Mouse (Mus musculus): ENCODE results near the gene Rad51b. TPM values are rescaled to one million over a fixed set of nuclear protein-coding genes. Genes with fewer than 3 reads are reported as not detected.

Rad51b gene
- total RNA-seq, 4 experiments from 2014 or later = 0.17 to 0.24 (median 0.21) TPM

- DNase-seq (ENCODE audit: low spot score in 2 of 2) = no peak
Measured at GRCm38 (mm10) chr12:79725711-79726110, 428.6 kb downstream of the Rad51b start.

DNA sequence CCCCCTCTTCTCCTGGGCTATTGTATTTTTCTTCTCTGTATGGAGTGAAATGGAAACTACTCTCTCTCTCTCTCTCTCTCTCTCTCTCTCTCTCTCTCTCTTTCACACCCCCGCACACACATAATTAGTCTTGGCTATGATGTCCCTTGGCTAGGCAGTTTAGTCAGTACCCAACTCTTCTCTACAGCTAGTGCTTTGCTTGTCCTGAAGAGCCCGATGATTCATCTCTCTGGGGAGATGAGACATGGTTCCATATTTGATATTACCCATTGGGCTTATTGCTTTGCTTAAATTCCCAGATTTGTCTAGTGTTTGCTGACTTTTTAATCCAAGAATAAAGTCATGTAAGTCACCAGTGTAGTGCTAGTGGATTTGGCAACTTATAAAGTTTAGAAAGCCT is 429.0 kb downstream of the Rad51b start:
- DNase-seq (ENCODE audit: low spot score in 2 of 2) = no peak

DNA sequence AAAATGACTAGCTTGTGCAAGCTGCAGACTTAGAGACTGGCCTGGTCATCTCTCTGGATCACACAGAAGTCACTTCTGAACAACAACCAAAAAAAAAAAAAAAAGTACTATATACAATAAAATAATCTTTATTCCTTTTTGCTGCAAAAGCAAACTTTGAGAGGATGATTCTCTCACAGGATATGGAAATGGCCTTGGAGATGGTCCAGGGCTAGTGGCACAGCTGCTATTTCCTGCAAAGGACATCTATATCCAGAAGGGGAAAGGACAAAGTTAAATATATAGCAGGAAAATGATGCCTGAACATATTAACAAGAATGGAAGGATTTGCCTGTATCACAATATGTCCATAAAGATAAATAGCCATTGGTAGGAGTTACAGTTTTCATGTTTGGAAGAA is 429.9 kb downstream of the Rad51b start:
- DNase-seq (ENCODE audit: low spot score in 2 of 2) = no peak

- DNase-seq (ENCODE audit: low spot score in 2 of 2) = no peak
Measured at GRCm38 (mm10) chr12:79729926-79730506, 432.9 kb downstream of the Rad51b start.

DNA sequence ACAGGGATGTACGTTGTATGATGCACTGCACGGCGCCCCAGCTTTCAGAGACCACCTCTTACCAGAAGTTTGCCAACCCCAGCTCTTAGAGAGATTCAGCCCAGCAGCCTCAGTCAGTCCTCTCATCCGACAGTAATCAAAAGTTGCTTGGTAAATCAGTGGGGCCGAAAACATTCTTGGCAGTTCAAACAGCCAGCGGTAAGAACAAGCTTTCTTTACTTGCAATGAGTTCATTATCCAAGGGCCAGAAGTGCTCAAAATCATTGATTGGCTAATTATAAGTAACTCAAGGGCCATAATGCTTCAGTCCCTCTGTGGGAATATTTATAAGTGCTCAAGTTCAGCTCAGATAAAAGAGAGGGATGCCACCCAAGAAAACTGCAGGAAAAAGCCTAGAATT is 434.8 kb downstream of the Rad51b start:
- DNase-seq (ENCODE audit: low spot score in 2 of 2) = no peak

GRCm38 (mm10) chr12:79732355-79733115 is 435.5 kb downstream of the Rad51b start:
- no peak for DNase-seq (ENCODE audit: low spot score in 2 of 2)

DNA sequence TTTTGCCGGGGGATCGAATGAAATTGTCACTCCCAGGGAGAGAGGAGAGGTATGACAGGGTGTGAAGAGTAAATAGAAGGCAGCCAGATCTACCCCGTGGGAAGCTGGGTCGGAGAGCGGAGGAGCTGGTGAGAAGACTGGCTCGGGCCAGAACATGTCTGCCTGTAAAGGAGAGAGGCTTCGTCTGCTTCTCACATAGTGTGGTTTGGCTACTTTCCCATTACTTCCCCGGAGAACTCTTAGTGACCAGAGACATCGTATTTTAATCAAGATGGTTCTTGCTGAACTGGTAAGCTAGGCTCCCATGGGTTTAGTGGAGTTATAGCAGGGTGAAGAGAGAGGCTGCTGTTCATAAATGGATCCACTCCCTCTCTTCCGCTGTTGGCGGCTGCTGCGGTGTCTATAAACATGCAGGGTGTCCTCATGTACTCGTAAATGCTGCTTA is 438.3 kb downstream of the Rad51b start:
- no peak for DNase-seq (ENCODE audit: low spot score in 2 of 2)

DNA sequence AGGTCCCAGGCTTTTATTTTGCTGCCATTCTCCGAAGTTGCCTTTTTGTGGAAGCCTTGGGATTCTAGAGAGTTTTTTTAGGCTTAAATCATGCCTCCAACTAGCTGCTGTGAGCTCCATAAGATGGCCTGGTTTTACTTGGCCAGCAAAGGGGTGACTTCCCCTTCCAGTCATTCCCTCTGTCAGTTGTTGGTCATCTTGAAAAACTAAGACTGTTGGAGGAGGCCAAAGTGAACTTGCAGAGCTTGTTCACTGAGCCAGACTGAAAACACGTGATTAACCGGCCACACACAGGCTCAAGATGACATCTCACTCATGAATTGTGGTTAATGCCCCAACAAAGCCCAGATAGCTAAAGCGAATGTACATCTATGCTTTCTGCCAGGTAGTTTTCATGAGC is 438.8 kb downstream of the Rad51b start:
- no peak for DNase-seq (ENCODE audit: low spot score in 2 of 2)

DNA sequence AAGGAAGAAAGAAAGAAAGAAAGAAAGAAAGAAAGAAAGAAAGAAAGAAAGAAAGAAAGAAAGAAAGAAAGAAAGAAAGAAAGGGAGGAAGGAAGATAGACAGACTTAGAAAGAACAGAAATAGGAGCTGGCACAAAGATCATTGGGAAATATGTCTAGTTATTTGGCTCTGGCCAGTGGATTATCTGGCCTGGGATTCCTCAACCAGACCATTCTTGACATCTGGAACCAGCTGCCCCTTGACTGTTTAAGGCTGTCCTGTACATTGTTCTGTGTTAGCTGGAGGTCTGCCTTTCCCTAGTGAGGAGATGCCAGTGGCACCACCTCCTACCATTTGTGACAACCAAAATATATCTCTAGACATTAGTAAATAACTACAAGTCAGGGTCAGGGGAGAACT is 441.6 kb downstream of the Rad51b start:
- DNase-seq (ENCODE audit: low spot score in 2 of 2) = no peak

DNA sequence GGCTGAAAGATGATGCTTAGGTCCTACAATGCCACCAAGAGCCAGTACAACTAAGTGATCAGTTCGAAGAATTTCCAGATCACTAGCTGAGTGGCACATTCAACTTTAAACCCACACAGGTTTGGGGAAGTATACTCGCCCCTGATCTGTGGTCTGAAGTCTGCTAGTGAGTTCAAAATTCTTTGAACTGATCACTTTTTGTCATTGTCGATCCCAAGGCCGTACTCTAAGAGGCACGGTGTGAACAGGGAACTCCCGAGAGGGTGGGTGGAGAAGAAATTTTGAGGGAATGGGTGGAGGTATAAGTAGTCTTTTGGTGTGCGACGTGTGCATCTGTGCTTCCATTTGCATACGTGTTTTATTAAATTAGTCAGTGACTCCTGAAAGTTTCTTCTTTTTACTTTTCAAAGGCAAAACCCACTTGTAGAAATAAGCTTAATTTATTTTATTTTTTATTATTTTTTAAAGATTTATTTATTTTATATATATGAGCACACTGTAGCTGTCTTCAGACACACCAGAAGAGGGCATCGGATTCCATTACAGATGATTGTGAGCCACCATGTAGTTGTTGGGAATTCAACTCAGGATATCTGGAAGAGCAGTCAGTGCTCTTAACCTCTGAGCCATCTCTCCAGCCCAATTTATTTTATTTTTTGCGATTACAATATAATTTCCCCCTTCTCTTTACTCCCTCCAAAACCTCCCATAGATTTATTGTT is 443.0 kb downstream of the Rad51b start:
- no peak for DNase-seq (ENCODE audit: low spot score in 2 of 2)

DNA sequence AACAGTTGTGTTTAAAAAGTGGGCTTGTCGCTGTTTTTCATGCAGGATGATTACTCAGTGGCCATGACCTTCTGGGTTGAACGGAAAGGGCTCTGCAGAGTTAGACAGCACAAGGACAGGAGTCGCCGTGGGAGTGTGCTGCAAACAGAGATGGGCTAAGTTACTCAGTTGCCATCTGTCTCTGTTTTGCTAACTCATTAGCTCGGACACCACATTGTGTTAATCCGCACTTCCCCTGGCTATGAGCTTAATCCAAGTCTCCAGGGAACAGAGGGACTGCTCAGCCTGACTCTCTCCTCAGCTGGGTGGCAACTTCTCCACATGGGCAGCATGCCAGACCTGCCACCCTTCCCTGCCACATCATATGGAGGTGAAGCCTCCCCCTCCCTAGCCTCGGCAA is 445.1 kb downstream of the Rad51b start:
- no peak for DNase-seq (ENCODE audit: low spot score in 2 of 2)

DNA sequence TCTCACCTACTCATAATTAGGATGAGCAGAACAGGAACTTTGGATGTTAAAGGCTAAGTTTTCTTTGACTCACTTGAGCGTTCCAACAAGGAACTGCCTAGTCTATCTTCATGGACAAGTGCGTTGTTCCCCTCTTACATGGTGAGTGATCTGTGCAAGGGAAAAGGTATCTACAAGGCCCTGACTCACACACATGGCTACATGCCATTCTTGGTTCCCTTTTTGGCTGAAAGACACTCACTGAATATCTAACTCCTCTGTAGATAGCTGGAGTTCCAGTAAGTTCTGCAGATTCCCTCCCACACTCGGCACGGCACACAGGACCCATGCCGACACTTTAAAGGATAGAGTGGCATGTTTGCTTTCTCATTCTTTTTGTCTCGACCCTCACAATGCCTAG is 447.0 kb downstream of the Rad51b start:
- no peak for DNase-seq (ENCODE audit: low spot score in 2 of 2)

GRCm38 (mm10) chr12:79745225-79745624 is 448.1 kb downstream of the Rad51b start:
- no peak for DNase-seq (ENCODE audit: low spot score in 2 of 2)

GRCm38 (mm10) chr12:79745845-79746510 is 448.9 kb downstream of the Rad51b start:
- no peak for DNase-seq (ENCODE audit: low spot score in 2 of 2)

GRCm38 (mm10) chr12:79747541-79747940 is 450.5 kb downstream of the Rad51b start:
- no peak for DNase-seq (ENCODE audit: low spot score in 2 of 2)

DNA sequence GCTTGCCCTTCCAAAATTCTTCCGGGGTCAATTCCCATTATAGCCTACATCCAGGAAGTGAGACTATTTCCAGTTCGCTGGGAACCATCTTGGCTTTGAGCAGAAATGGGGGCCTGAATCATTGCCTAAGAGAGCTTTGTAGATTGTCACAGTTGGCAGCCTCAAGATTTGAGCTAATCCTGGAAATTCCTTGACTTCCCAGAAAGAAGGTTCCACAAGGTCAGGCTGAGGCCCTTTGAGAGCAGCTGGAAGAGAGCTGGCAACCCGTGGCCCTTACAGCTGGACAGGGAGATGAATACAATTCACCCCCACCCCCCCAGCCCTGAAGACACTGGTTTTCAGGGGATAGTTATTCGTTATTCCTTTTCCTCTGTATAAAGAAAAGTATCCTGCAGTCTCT is 451.8 kb downstream of the Rad51b start:
- DNase-seq (ENCODE audit: low spot score in 2 of 2) = peak in 1 of 2 experiments; percentile 34

DNA sequence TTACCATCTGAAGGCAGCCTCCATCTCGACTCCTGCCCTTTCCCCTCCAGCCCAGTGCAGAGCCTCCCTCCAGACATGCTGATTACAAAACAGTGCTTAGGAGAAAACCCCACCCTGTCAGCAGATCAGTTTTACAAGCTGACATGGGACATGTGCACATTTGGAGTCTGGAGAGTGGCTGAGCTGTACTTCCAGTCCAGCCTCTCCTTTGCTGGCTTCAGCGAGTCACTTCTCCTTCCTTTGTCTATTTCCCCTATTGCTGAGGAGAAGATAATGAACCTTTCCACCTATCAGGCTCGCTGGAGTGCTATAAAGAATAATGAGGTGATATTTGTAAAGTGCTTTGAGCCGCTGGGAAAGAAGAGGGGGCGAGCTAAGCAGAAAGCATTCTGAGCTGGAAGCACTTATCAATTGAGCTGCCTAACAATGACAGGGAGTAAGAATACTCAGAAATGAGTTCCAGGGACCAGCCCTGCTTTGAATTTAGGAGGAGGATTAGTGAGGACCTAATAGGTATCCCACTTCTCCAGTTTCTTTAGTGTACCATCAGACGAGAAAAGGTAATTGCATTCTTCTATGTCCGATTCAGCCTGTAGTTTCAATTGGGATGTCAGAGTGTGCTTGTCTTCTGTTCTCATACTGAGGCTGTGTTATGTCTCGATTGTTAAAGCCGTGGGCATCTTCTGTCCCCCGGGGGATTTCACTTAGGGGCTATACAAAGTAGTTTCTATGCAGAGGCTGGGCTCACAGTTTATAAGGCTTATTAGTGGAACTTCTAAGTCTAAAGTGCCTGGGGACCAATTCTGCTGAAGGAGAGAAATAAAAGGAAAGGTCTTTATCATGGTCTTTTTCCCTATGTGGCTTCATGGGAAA is 453.4 kb downstream of the Rad51b start:
- no peak for DNase-seq (ENCODE audit: low spot score in 2 of 2)

GRCm38 (mm10) chr12:79751781-79752180 is 454.7 kb downstream of the Rad51b start:
- DNase-seq (ENCODE audit: low spot score in 2 of 2) = no peak

- no peak for DNase-seq (ENCODE audit: low spot score in 2 of 2)
Measured at GRCm38 (mm10) chr12:79752189-79752588, 455.1 kb downstream of the Rad51b start.

GRCm38 (mm10) chr12:79755617-79756016 is 458.5 kb downstream of the Rad51b start:
- DNase-seq (ENCODE audit: low spot score in 2 of 2) = no peak

- no peak for DNase-seq (ENCODE audit: low spot score in 2 of 2)
Measured at GRCm38 (mm10) chr12:79756352-79756751, 459.3 kb downstream of the Rad51b start.

Data from gastrocnemius, adult 8-10 months (tissue).